In genomic region chr7:143501643-143502417, GRCm38 (mm10) we compare ENCODE assay signal across 8 mouse cellular contexts. TPM values are rescaled to one million over a fixed set of nuclear protein-coding genes. Genes with fewer than 3 reads are reported as not detected.
DNase-seq lines count a peak whose midpoint lies in the region; ATAC-seq and TF ChIP-seq lines count a peak whose summit lies in the region.

No protein-coding gene starts in this region.

- ATAC-seq in intestine, embryonic 15.5 days, result 0 out of 2 replicates have a peak, but pooled peaks have one; percentile 14
- no peak for ATAC-seq in liver, embryonic 16.5 days (ENCODE audit: low read depth)
- no peak for ATAC-seq in neural tube, embryonic 11.5 days (ENCODE audit: insufficient read depth, low FRiP score, low TSS enrichment)

- TF ChIP-seq CTCF in liver, adult 2 months (IDR thresholded peaks at IDR 0.05; ENCODE audit: low read depth, low read length), result no peak

- no peak overlapping the region for H3K27ac ChIP-seq in liver, adult 2 months (replicated peaks; ENCODE audit: insufficient read depth, low read depth, low read length)
- H3K27ac ChIP-seq in intestine, embryonic 15.5 days, result no peak overlapping the region
- H3K27ac ChIP-seq in liver, embryonic 16.5 days (ENCODE audit: low read length), result no peak overlapping the region
- no peak overlapping the region for H3K27ac ChIP-seq in neural tube, embryonic 11.5 days (ENCODE audit: low read depth, low read length)

- H3K4me1 ChIP-seq in liver, adult 2 months (ENCODE audit: control insufficient read depth, insufficient read depth, low read length), result peaks cover 3% of the 10 kb centered on the region; the same call in 1 of the 2 replicates
- H3K4me1 ChIP-seq in intestine, embryonic 15.5 days (replicated peaks), result peaks cover 15% of the 10 kb centered on the region
- no peaks in the 10 kb centered on the region; the same call in none of the 2 replicates for H3K4me1 ChIP-seq in liver, embryonic 16.5 days (ENCODE audit: control insufficient read depth, low read depth, low read length)
- H3K4me1 ChIP-seq in neural tube, embryonic 11.5 days (ENCODE audit: control insufficient read depth, insufficient read depth, low read length), result no peaks in the 10 kb centered on the region

- peak overlapping the region; percentile 84 for H3K4me2 ChIP-seq in intestine, embryonic 15.5 days (replicated peaks)
- peak overlapping the region; percentile 62 for H3K4me2 ChIP-seq in liver, embryonic 16.5 days (ENCODE audit: low read depth, low read length)
- H3K4me2 ChIP-seq in neural tube, embryonic 11.5 days (ENCODE audit: low read depth), result peak overlapping the region; percentile 59

- no peaks in the 10 kb centered on the region for H3K9me3 ChIP-seq in intestine, embryonic 15.5 days
- H3K9me3 ChIP-seq in liver, embryonic 16.5 days (replicated peaks; ENCODE audit: control insufficient read depth, low read length), result no peaks in the 10 kb centered on the region
- no peaks in the 10 kb centered on the region; the same call in 1 of the 2 replicates for H3K9me3 ChIP-seq in neural tube, embryonic 11.5 days (ENCODE audit: control insufficient read depth, low read length)

- H3K36me3 ChIP-seq in liver, adult 2 months (ENCODE audit: control insufficient read depth, insufficient read depth, low read length), result no peaks in the 10 kb centered on the region
- no peaks in the 10 kb centered on the region for H3K36me3 ChIP-seq in intestine, embryonic 15.5 days
- H3K36me3 ChIP-seq in liver, embryonic 16.5 days (ENCODE audit: control insufficient read depth, insufficient read depth), result no peaks in the 10 kb centered on the region
- no peaks in the 10 kb centered on the region for H3K36me3 ChIP-seq in neural tube, embryonic 11.5 days (ENCODE audit: control insufficient read depth, insufficient read depth, low read length)

- peak overlapping the region; percentile 57 for H3K4me3 ChIP-seq in liver, adult 2 months (ENCODE audit: insufficient read depth, low read depth, low read length)
- H3K4me3 ChIP-seq in intestine, embryonic 15.5 days (replicated peaks), result peak overlapping the region; percentile 40
- peak overlapping the region; percentile 55 for H3K4me3 ChIP-seq in liver, embryonic 16.5 days (ENCODE audit: low read depth, low read length)
- peak overlapping the region; percentile 35 for H3K4me3 ChIP-seq in neural tube, embryonic 11.5 days (ENCODE audit: low read depth, low read length)

- H3K79me2 ChIP-seq in liver, adult 2 months (ENCODE audit: control insufficient read depth, insufficient read depth, low read length), result no peaks in the 10 kb centered on the region

- WGBS in liver, adult 2 months, result 5% methylated on average over 55 of the region's 55 CpGs
- 3% methylated on average over 55 of the region's 55 CpGs for WGBS in intestine, embryonic 15.5 days
- 5% methylated on average over 55 of the region's 55 CpGs for WGBS in liver, embryonic 16.5 days (ENCODE audit: insufficient replicate concordance)
- WGBS in neural tube, embryonic 11.5 days, result 4% methylated on average over 55 of the region's 55 CpGs

- H3K9ac ChIP-seq in liver, adult 2 months (ENCODE audit: low read depth, low read length), result peak overlapping the region; percentile 27; the same call in 1 of the 2 replicates
- H3K9ac ChIP-seq in intestine, embryonic 15.5 days, result peak overlapping the region; percentile 36
- peak overlapping the region; percentile 4; the same call in 1 of the 2 replicates for H3K9ac ChIP-seq in liver, embryonic 16.5 days (ENCODE audit: low read depth, low read length)
- H3K9ac ChIP-seq in neural tube, embryonic 11.5 days (ENCODE audit: low read length), result no peak overlapping the region

- 0 out of 2 replicates have a peak, but pooled peaks cover 2% of the 10 kb centered on the region for H3K27me3 ChIP-seq in liver, adult 2 months (ENCODE audit: control insufficient read depth, insufficient read depth, low read length)
- H3K27me3 ChIP-seq in intestine, embryonic 15.5 days (replicated peaks), result peaks cover 28% of the 10 kb centered on the region
- peaks cover 48% of the 10 kb centered on the region for H3K27me3 ChIP-seq in liver, embryonic 16.5 days (ENCODE audit: control insufficient read depth, insufficient read depth, low read depth, low read length)
- peaks cover 41% of the 10 kb centered on the region for H3K27me3 ChIP-seq in neural tube, embryonic 11.5 days (ENCODE audit: control insufficient read depth, insufficient read depth, low read length)

- TF ChIP-seq POLR2A in liver, adult 2 months (IDR thresholded peaks at IDR 0.05; ENCODE audit: extremely low read depth, insufficient read depth, low read length), result no peak

- peak; percentile 41 for DNase-seq in liver, adult 2 months (ENCODE audit: extremely low read depth, low read depth, low spot score)
- no peak for DNase-seq in liver
- DNase-seq in adrenal gland, postnatal 25 days, result peak; percentile 66
- peak; percentile 36 for DNase-seq in forelimb bud, embryonic 11.5 days (ENCODE audit: low read depth, low spot score)
- peak; percentile 56 for DNase-seq in neural tube, embryonic 11.5 days (ENCODE audit: low spot score)
- DNase-seq in c-Kit-positive CD71-positive TER-119-positive erythroid progenitor cells, embryonic 14.5 days (ENCODE audit: low spot score), result no peak

RNA-seq across cellular contexts. Expression of gene Phlda2, which starts 1.1 kb away (rescaled TPM):
- 0.28 TPM in 1 of 2 replicates, not detected in the other for total RNA-seq in liver, adult 2 months (2014; rRNA removed)
- 0.40 TPM in 1 of 2 replicates, not detected in the other for polyA plus RNA-seq in liver, adult 2 months (2012; rRNA removed)
- total RNA-seq in adrenal gland, postnatal 25 days (2021), result 1.8 and 2.7 TPM in 2 replicates
- 13.6 and 17.7 TPM in 2 replicates for polyA plus RNA-seq in intestine, embryonic 15.5 days (2015; fragmentation: Nextera tagmentation; extraction: Ambion mirVana)
- polyA plus RNA-seq in liver, embryonic 16.5 days (2015; fragmentation: Nextera tagmentation; extraction: Ambion mirVana), result 25.8 and 25.9 TPM in 2 replicates
- polyA plus RNA-seq in neural tube, embryonic 11.5 days (2014; fragmentation: Nextera tagmentation; extraction: Ambion mirVana), result 0.85 and 1.4 TPM in 2 replicates

RNA-seq across cellular contexts. Expression of gene Slc22a18, which starts 28.3 kb away (rescaled TPM):
- 64.4 and 95.4 TPM in 2 replicates for total RNA-seq in liver, adult 2 months (2014; rRNA removed)
- 344 and 377 TPM in 2 replicates for polyA plus RNA-seq in liver, adult 2 months (2012; rRNA removed)
- total RNA-seq in adrenal gland, postnatal 25 days (2021), result 1.2 and 1.4 TPM in 2 replicates
- polyA plus RNA-seq in intestine, embryonic 15.5 days (2015; fragmentation: Nextera tagmentation; extraction: Ambion mirVana), result 11.4 and 13.4 TPM in 2 replicates
- polyA plus RNA-seq in liver, embryonic 16.5 days (2015; fragmentation: Nextera tagmentation; extraction: Ambion mirVana), result 13.0 and 14.4 TPM in 2 replicates
- polyA plus RNA-seq in neural tube, embryonic 11.5 days (2014; fragmentation: Nextera tagmentation; extraction: Ambion mirVana), result 0.64 TPM in 1 of 2 replicates, not detected in the other

RNA-seq across cellular contexts. Expression of gene Cdkn1c, which starts 41.0 kb away (rescaled TPM):
- 2.4 and 4.4 TPM in 2 replicates for total RNA-seq in liver, adult 2 months (2014; rRNA removed)
- 2.2 and 5.2 TPM in 2 replicates for polyA plus RNA-seq in liver, adult 2 months (2012; rRNA removed)
- 669 and 905 TPM in 2 replicates for total RNA-seq in adrenal gland, postnatal 25 days (2021)
- 672 and 702 TPM in 2 replicates for polyA plus RNA-seq in intestine, embryonic 15.5 days (2015; fragmentation: Nextera tagmentation; extraction: Ambion mirVana)
- polyA plus RNA-seq in liver, embryonic 16.5 days (2015; fragmentation: Nextera tagmentation; extraction: Ambion mirVana), result 143 and 173 TPM in 2 replicates
- polyA plus RNA-seq in neural tube, embryonic 11.5 days (2014; fragmentation: Nextera tagmentation; extraction: Ambion mirVana), result 1,204 and 1,311 TPM in 2 replicates

RNA-seq across cellular contexts. Expression of gene Nap1l4, which starts 47.1 kb away (rescaled TPM):
- 40.7 and 42.0 TPM in 2 replicates for total RNA-seq in liver, adult 2 months (2014; rRNA removed)
- polyA plus RNA-seq in liver, adult 2 months (2012; rRNA removed), result 24.0 and 25.7 TPM in 2 replicates
- 117 and 135 TPM in 2 replicates for total RNA-seq in adrenal gland, postnatal 25 days (2021)
- polyA plus RNA-seq in intestine, embryonic 15.5 days (2015; fragmentation: Nextera tagmentation; extraction: Ambion mirVana), result 198 TPM in 2 replicates
- polyA plus RNA-seq in liver, embryonic 16.5 days (2015; fragmentation: Nextera tagmentation; extraction: Ambion mirVana), result 74.9 and 78.9 TPM in 2 replicates
- polyA plus RNA-seq in neural tube, embryonic 11.5 days (2014; fragmentation: Nextera tagmentation; extraction: Ambion mirVana), result 178 and 198 TPM in 2 replicates

Comparison
In these comparisons a context has a peak if more than half of its experiments do, and no peak if none do; other contexts are left out.
1. DNase-seq: peak in liver, adult 2 months (single experiment), adrenal gland, postnatal 25 days (single experiment), forelimb bud, embryonic 11.5 days (single experiment) and neural tube, embryonic 11.5 days (single experiment); none in liver (single experiment) and c-Kit-positive CD71-positive TER-119-positive erythroid progenitor cells, embryonic 14.5 days (single experiment).
2. RNA of gene Slc22a18, which starts 28.3 kb away (polyA plus RNA-seq): 344 to 377 TPM in liver, adult 2 months; 13.0 to 14.4 TPM in liver, embryonic 16.5 days, 11.4 to 13.4 TPM in intestine, embryonic 15.5 days and 0.64 TPM in neural tube, embryonic 11.5 days; every median in the first group is over 10 times any median in the second.
3. RNA of gene Cdkn1c, which starts 41.0 kb away (polyA plus RNA-seq): 1,204 to 1,311 TPM in neural tube, embryonic 11.5 days, 672 to 702 TPM in intestine, embryonic 15.5 days and 143 to 173 TPM in liver, embryonic 16.5 days; 2.2 to 5.2 TPM in liver, adult 2 months; every median in the first group is over 10 times any median in the second.
4. Peak in every context shown above with its lines, with median percentiles within 50 percentile points of each other: H3K4me3 ChIP-seq and H3K4me2 ChIP-seq.